ENCODE assay signal across 13 mouse cellular contexts in genomic region chr8:126326731-126327130, GRCm38 (mm10). TPM values are rescaled to one million over a fixed set of nuclear protein-coding genes. Genes with fewer than 3 reads are reported as not detected.
DNase-seq lines count a peak whose midpoint lies in the region; ATAC-seq and TF ChIP-seq lines count a peak whose summit lies in the region.
"Had no signal": no experiment of that assay in that cellular context is flagged by ENCODE, and none has a peak within 500 bp of the region (broad histone marks: within the 10 kb centered on the region; RNA-seq: fewer than 3 reads in every experiment).

No protein-coding gene starts in this region.

- no peak overlapping the region for H3K9ac ChIP-seq in forebrain, embryonic 14.5 days (ENCODE audit: low read length)
- H3K9ac ChIP-seq in midbrain, embryonic 13.5 days (replicated peaks), result no peak overlapping the region
- no peak overlapping the region for H3K9ac ChIP-seq in midbrain, embryonic 16.5 days (ENCODE audit: low read depth, low read length)
- H3K9ac ChIP-seq: hindbrain, embryonic 13.5 days; liver, embryonic 15.5 days had no signal

- no peak for TF ChIP-seq CTCF in layer of hippocampus, adult 2 months (conservative IDR thresholded peaks at IDR 0.05)

- peak overlapping the region; percentile 67 for H3K27ac ChIP-seq in layer of hippocampus, adult 2 months
- H3K27ac ChIP-seq in forebrain, embryonic 14.5 days (ENCODE audit: low read depth, low read length), result no peak overlapping the region
- no peak overlapping the region for H3K27ac ChIP-seq in midbrain, embryonic 13.5 days
- H3K27ac ChIP-seq in midbrain, embryonic 16.5 days (ENCODE audit: low read length), result no peak overlapping the region
- H3K27ac ChIP-seq: heart, adult 2 months; hindbrain, embryonic 13.5 days; liver, embryonic 15.5 days had no signal

- no peaks in the 10 kb centered on the region for H3K27me3 ChIP-seq in forebrain, embryonic 14.5 days (replicated peaks; ENCODE audit: control insufficient read depth, insufficient read depth, low read length)
- H3K27me3 ChIP-seq in midbrain, embryonic 13.5 days, result no peaks in the 10 kb centered on the region
- no peaks in the 10 kb centered on the region for H3K27me3 ChIP-seq in midbrain, embryonic 16.5 days (ENCODE audit: control insufficient read depth, insufficient read depth, low read depth, low read length)
- H3K27me3 ChIP-seq: hindbrain, embryonic 13.5 days; liver, embryonic 15.5 days; megakaryocyte, embryonic 14.5 days had no signal

- no peak overlapping the region for H3K4me2 ChIP-seq in forebrain, embryonic 14.5 days (ENCODE audit: low read length)
- no peak overlapping the region for H3K4me2 ChIP-seq in midbrain, embryonic 13.5 days (replicated peaks)
- H3K4me2 ChIP-seq in midbrain, embryonic 16.5 days (ENCODE audit: low read length), result no peak overlapping the region
- H3K4me2 ChIP-seq: hindbrain, embryonic 13.5 days; liver, embryonic 15.5 days had no signal

- no peaks in the 10 kb centered on the region for H3K36me3 ChIP-seq in forebrain, embryonic 14.5 days (ENCODE audit: control insufficient read depth, insufficient read depth, low read length)
- H3K36me3 ChIP-seq in midbrain, embryonic 13.5 days, result no peaks in the 10 kb centered on the region
- no peaks in the 10 kb centered on the region for H3K36me3 ChIP-seq in midbrain, embryonic 16.5 days (ENCODE audit: control insufficient read depth, insufficient read depth, low read length)
- H3K36me3 ChIP-seq: hindbrain, embryonic 13.5 days; liver, embryonic 15.5 days had no signal

- no peaks in the 10 kb centered on the region for H3K4me1 ChIP-seq in forebrain, embryonic 14.5 days (ENCODE audit: control insufficient read depth, insufficient read depth, low read length)
- no peaks in the 10 kb centered on the region for H3K4me1 ChIP-seq in midbrain, embryonic 13.5 days (replicated peaks)
- no peaks in the 10 kb centered on the region for H3K4me1 ChIP-seq in midbrain, embryonic 16.5 days (ENCODE audit: control insufficient read depth, insufficient read depth, low read length)
- H3K4me1 ChIP-seq: hindbrain, embryonic 13.5 days; liver, embryonic 15.5 days; megakaryocyte, embryonic 14.5 days had no signal

- H3K4me3 ChIP-seq in layer of hippocampus, adult 2 months, result no peak overlapping the region
- no peak overlapping the region for H3K4me3 ChIP-seq in forebrain, embryonic 14.5 days (ENCODE audit: low read depth, low read length)
- no peak overlapping the region for H3K4me3 ChIP-seq in midbrain, embryonic 13.5 days (replicated peaks)
- H3K4me3 ChIP-seq in midbrain, embryonic 16.5 days (ENCODE audit: low read depth, low read length), result no peak overlapping the region
- H3K4me3 ChIP-seq: heart, adult 2 months; hindbrain, embryonic 13.5 days; liver, embryonic 15.5 days; megakaryocyte, embryonic 14.5 days had no signal

- 0 out of 2 replicates have a peak, but pooled peaks cover 3% of the 10 kb centered on the region for H3K9me3 ChIP-seq in forebrain, embryonic 14.5 days (replicated peaks; ENCODE audit: control insufficient read depth, low read length)
- H3K9me3 ChIP-seq in midbrain, embryonic 13.5 days, result peaks cover 8% of the 10 kb centered on the region; the same call in 1 of the 2 replicates
- 0 out of 2 replicates have a peak, but pooled peaks cover 6% of the 10 kb centered on the region for H3K9me3 ChIP-seq in midbrain, embryonic 16.5 days (replicated peaks; ENCODE audit: control insufficient read depth, low read length, poor library complexity, severe bottlenecking)
- H3K9me3 ChIP-seq: liver, embryonic 15.5 days had no signal

- intact Hi-C loops in left cerebral cortex, postnatal 25 days (cut with DNase I), result loop anchor here (2.0 kb wide), 2 partner anchors 20 to 54 kb away; no protein-coding TSS in a partner anchor

- peak; percentile 91 for DNase-seq in cerebellum, adult 11-12 months
- peak; percentile 54 to 66 for DNase-seq in cerebellum, postnatal 10 days
- DNase-seq in layer of hippocampus, adult 2 months (ENCODE audit: low spot score in 2 of 2), result peak; percentile 74 to 76
- peak; percentile 54 to 94 for DNase-seq in left cerebral cortex, postnatal 25 days (ENCODE audit: low spot score in 2 of 2)
- DNase-seq in forebrain, embryonic 14.5 days (ENCODE audit: low spot score), result no peak
- DNase-seq: heart, adult 2 months; retina, postnatal 1 day had no signal

- ATAC-seq in CD4-positive, CD25-positive, alpha-beta regulatory T cell, adult 4 months, result no peak
- ATAC-seq in forebrain, embryonic 14.5 days, result no peak
- no peak for ATAC-seq in midbrain, embryonic 13.5 days
- ATAC-seq in midbrain, embryonic 16.5 days, result no peak

- WGBS in forebrain, embryonic 14.5 days, result 69% methylated on average over 8 of the region's 8 CpGs
- WGBS in midbrain, embryonic 13.5 days, result 81% methylated on average over 8 of the region's 8 CpGs
- WGBS in midbrain, embryonic 16.5 days, result 83% methylated on average over 8 of the region's 8 CpGs

RNA-seq across cellular contexts. Expression of gene Slc35f3, which starts 28.4 kb away (rescaled TPM):
- 10 to 100 TPM; 45.9 to 47.1 TPM for total RNA-seq in layer of hippocampus, adult 2 months (2021)
- 10 to 100 TPM; 33.8 to 36.3 TPM for total RNA-seq in left cerebral cortex, postnatal 25 days (2021)
- not detected for polyA plus RNA-seq in CD4-positive, CD25-positive, alpha-beta regulatory T cell, adult 4 months (2017; shearing (Covaris generic))
- 0.24 and 0.54 TPM in 2 replicates for polyA plus RNA-seq in forebrain, embryonic 14.5 days (2014; fragmentation: Nextera tagmentation; extraction: Ambion mirVana)
- polyA plus RNA-seq in midbrain, embryonic 13.5 days (2015; fragmentation: Nextera tagmentation; extraction: Ambion mirVana), result 0.54 and 0.75 TPM in 2 replicates
- 2.0 and 2.5 TPM in 2 replicates for polyA plus RNA-seq in midbrain, embryonic 16.5 days (2015; fragmentation: Nextera tagmentation; extraction: Ambion mirVana)
- total RNA-seq: heart, adult 2 months had no signal
- polyA plus RNA-seq: heart, adult 2 months; liver, embryonic 15.5 days had no signal
